Comparison of ENCODE assay signal across 14 mouse cellular contexts in genomic region chr5:71732931-71733792, GRCm38 (mm10).
DNase-seq lines count a peak whose midpoint lies in the region; ATAC-seq lines count a peak whose summit lies in the region.
"Had no signal": no experiment of that assay in that cellular context is flagged by ENCODE, and none has a peak within 500 bp of the region (broad histone marks: within the 10 kb centered on the region; RNA-seq: fewer than 3 reads in every experiment).

No protein-coding gene starts in this region.

- no peaks in the 10 kb centered on the region for H3K27me3 ChIP-seq in hindbrain, embryonic 14.5 days (ENCODE audit: control insufficient read depth, insufficient read depth, low read length)
- H3K27me3 ChIP-seq in hindbrain, embryonic 12.5 days: no peaks in the 10 kb centered on the region
- H3K27me3 ChIP-seq: lung, embryonic 15.5 days had no signal

- intact Hi-C loops in gastrocnemius, postnatal 14 days (cut with DNase I; ENCODE audit: low total_unique reads): no loop called here
- intact Hi-C loops in heart, postnatal 14 days (cut with DNase I): no loop called here

- DNase-seq in cerebellum, adult 11-12 months: peak; percentile 11
- DNase-seq in cerebellum, postnatal 4 days (ENCODE audit: low spot score in 2 of 2): no peak
- DNase-seq in hindbrain, embryonic 14.5 days (ENCODE audit: low spot score): peak; percentile 43
- DNase-seq in brain, adult 2 months (ENCODE audit: low read depth, low spot score): peak; percentile 42
- DNase-seq in layer of hippocampus, postnatal 10 days (ENCODE audit: low spot score in 2 of 2): peak; percentile 17 to 28
- DNase-seq in gastrocnemius, postnatal 14 days: no peak
- DNase-seq in heart, postnatal 14 days: no peak
- DNase-seq: adrenal gland, postnatal 10 days; gastrocnemius, postnatal 10 days; heart, postnatal 4 days; kidney, adult 8-10 months had no signal

- no peaks in the 10 kb centered on the region for H3K9me3 ChIP-seq in hindbrain, embryonic 14.5 days (ENCODE audit: control insufficient read depth, low read length)
- H3K9me3 ChIP-seq in hindbrain, embryonic 12.5 days (replicated peaks): no peaks in the 10 kb centered on the region
- H3K9me3 ChIP-seq: heart, embryonic 10.5 days; lung, embryonic 15.5 days had no signal

- H3K27ac ChIP-seq in hindbrain, embryonic 14.5 days: no peak overlapping the region
- H3K27ac ChIP-seq in hindbrain, embryonic 12.5 days: no peak overlapping the region
- H3K27ac ChIP-seq: heart, embryonic 10.5 days; lung, embryonic 15.5 days had no signal

- 65% methylated on average over 8 of the region's 8 CpGs for WGBS in hindbrain, embryonic 14.5 days
- WGBS in hindbrain, embryonic 12.5 days: 83% methylated on average over 8 of the region's 8 CpGs

- H3K4me3 ChIP-seq in hindbrain, embryonic 14.5 days (replicated peaks; ENCODE audit: low read length): no peak overlapping the region
- no peak overlapping the region for H3K4me3 ChIP-seq in hindbrain, embryonic 12.5 days
- H3K4me3 ChIP-seq: heart, embryonic 10.5 days; lung, embryonic 15.5 days had no signal

- no peak overlapping the region for H3K9ac ChIP-seq in hindbrain, embryonic 14.5 days
- H3K9ac ChIP-seq in hindbrain, embryonic 12.5 days: no peak overlapping the region
- H3K9ac ChIP-seq: lung, embryonic 15.5 days had no signal

- peak; percentile 79 for ATAC-seq in hindbrain, embryonic 14.5 days (ENCODE audit: low FRiP score)
- no peak for ATAC-seq in hindbrain, embryonic 12.5 days (ENCODE audit: low FRiP score)

- H3K4me2 ChIP-seq in hindbrain, embryonic 14.5 days (replicated peaks): no peak overlapping the region
- no peak overlapping the region for H3K4me2 ChIP-seq in hindbrain, embryonic 12.5 days (replicated peaks)
- H3K4me2 ChIP-seq: lung, embryonic 15.5 days had no signal

- no peaks in the 10 kb centered on the region for H3K4me1 ChIP-seq in hindbrain, embryonic 14.5 days (replicated peaks; ENCODE audit: control insufficient read depth, insufficient read depth, low read length)
- no peaks in the 10 kb centered on the region for H3K4me1 ChIP-seq in hindbrain, embryonic 12.5 days
- H3K4me1 ChIP-seq: heart, embryonic 10.5 days; lung, embryonic 15.5 days had no signal

- H3K36me3 ChIP-seq in hindbrain, embryonic 14.5 days (replicated peaks; ENCODE audit: control insufficient read depth, insufficient read depth): no peaks in the 10 kb centered on the region
- H3K36me3 ChIP-seq in hindbrain, embryonic 12.5 days: no peaks in the 10 kb centered on the region
- H3K36me3 ChIP-seq: heart, embryonic 10.5 days; lung, embryonic 15.5 days had no signal

Comparison
In these comparisons a context has a peak if more than half of its experiments do, and no peak if none do; other contexts are left out.
1. DNase-seq: peak in cerebellum, adult 11-12 months (single experiment), hindbrain, embryonic 14.5 days (single experiment), brain, adult 2 months (single experiment) and layer of hippocampus, postnatal 10 days (2 of 2); none in cerebellum, postnatal 4 days (0 of 2), gastrocnemius, postnatal 14 days (single experiment) and heart, postnatal 14 days (0 of 2).